Mouse (Mus musculus) heart, embryonic 16.5 days (tissue): ENCODE results near the gene Crygd. TPM values are rescaled to one million over a fixed set of nuclear protein-coding genes. Genes with fewer than 3 reads are reported as not detected.

Source experiments
- ATAC-seq: fragments of 200-750 bp; cut with Nextera tagmentation; replicated peaks from 2 replicates; pipeline ENCODE4 v1.8.0; 2017; ENCODE audit warnings: moderate number of reproducible peaks; ENCODE audit not compliant: insufficient read depth, low FRiP score; ENCODE audit errors: extremely low read depth
- H3K27ac ChIP-seq: fragments of 300-500 bp; sonication (generic); 2 replicates; pipeline ENCODE4 v1.5.1; 2014; ENCODE audit warnings: mild to moderate bottlenecking, low read length, control low read depth, moderate library complexity
- H3K27me3 ChIP-seq: fragments of 300-500 bp; sonication (generic); 2 replicates; pipeline ENCODE4 v1.6.1; 2014; ENCODE audit warnings: low read length, mixed read lengths; ENCODE audit not compliant: control insufficient read depth, insufficient read depth
- H3K36me3 ChIP-seq: fragments of 300-500 bp; sonication (generic); 2 replicates; pipeline ENCODE4 v1.6.1; 2014; ENCODE audit not compliant: control insufficient read depth, insufficient read depth
- H3K4me1 ChIP-seq: fragments of 300-500 bp; sonication (generic); 2 replicates; pipeline ENCODE4 v1.6.1; 2014; ENCODE audit warnings: low read length, mixed read lengths; ENCODE audit not compliant: control insufficient read depth, insufficient read depth
- H3K4me2 ChIP-seq: fragments of 300-500 bp; sonication (generic); 2 replicates; pipeline ENCODE4 v1.6.1; 2014; ENCODE audit warnings: low read depth, mild to moderate bottlenecking, control low read depth, low read length
- H3K4me3 ChIP-seq: fragments of 300-500 bp; sonication (generic); 2 replicates; pipeline ENCODE4 v1.5.1; 2014; ENCODE audit warnings: mild to moderate bottlenecking, control low read depth, low read length
- H3K9ac ChIP-seq: fragments of 300-500 bp; sonication (generic); 2 replicates; pipeline ENCODE4 v1.6.1; 2014; ENCODE audit warnings: low read length, control low read depth
- H3K9me3 ChIP-seq: fragments of 300-500 bp; sonication (generic); replicated peaks from 2 replicates; pipeline ENCODE4 v1.6.1; 2016; ENCODE audit warnings: low read length; ENCODE audit not compliant: control insufficient read depth
- WGBS: fragments of 180-500 bp; shearing (Covaris S2); extraction: QIAGEN DNeasy Blood & Tissue Kit; methylation state at CpG from one replicate; pipeline ENCODE4 v1.1.7; 2014; 5-methylcytosine and 5-hydroxymethylcytosine counted together
- polyA plus RNA-seq: library from polyadenylated mRNA; unstranded; fragments of >200 nt; fragmentation: Nextera tagmentation; extraction: Ambion mirVana; gene quantifications from 2 replicates; pipeline ENCODE4 v1.2.1, GENCODE M21; 2015

Gene Crygd
- polyA plus RNA-seq, 1 experiment from 2014 or later = not detected

GRCm38 (mm10) chr1:65035513-65035912 is 27.7 kb downstream of the Crygd start:
- no peak for ATAC-seq
- H3K27ac ChIP-seq = no peak overlapping the region

GRCm38 (mm10) chr1:65032641-65033040 is 30.6 kb downstream of the Crygd start, which contains the start of gene Akr1cl:
Gene Akr1cl (minus strand): TSS chr1:65032759.
- no peak within 1 kb of the TSS for H3K4me3 ChIP-seq
- no peak within 1 kb of the TSS for H3K27ac ChIP-seq
- no peaks in the 10 kb centered on the region for H3K4me1 ChIP-seq
- H3K4me2 ChIP-seq = no peak within 1 kb of the TSS
- no peak for ATAC-seq
- no peaks in the 10 kb centered on the region for H3K27me3 ChIP-seq
- H3K9ac ChIP-seq = no peak within 1 kb of the TSS
- H3K36me3 ChIP-seq = no peaks in the 10 kb centered on the region
- no peaks in the 10 kb centered on the region for H3K9me3 ChIP-seq

More at GRCm38 (mm10) chr1:65035513-65035912, 27.7 kb downstream of the Crygd start:
- no peaks in the 10 kb centered on the region for H3K4me1 ChIP-seq
- WGBS = 35% methylated on average over 3 of the region's 3 CpGs
- H3K9me3 ChIP-seq = no peaks in the 10 kb centered on the region
- no peaks in the 10 kb centered on the region for H3K27me3 ChIP-seq
- H3K9ac ChIP-seq = no peak overlapping the region
- H3K4me3 ChIP-seq = no peak overlapping the region
- no peaks in the 10 kb centered on the region for H3K36me3 ChIP-seq
- H3K4me2 ChIP-seq = no peak overlapping the region

- no peak overlapping the region for H3K27ac ChIP-seq
These were observed 35.0 kb downstream of the Crygd start for GRCm38 (mm10) chr1:65028206-65028605.

GRCm38 (mm10) chr1:65012726-65013125 is 50.5 kb downstream of the Crygd start:
- H3K4me3 ChIP-seq = no peak overlapping the region
- no peaks in the 10 kb centered on the region for H3K4me1 ChIP-seq
- WGBS = 82% methylated on average over 4 of the region's 4 CpGs
- no peak overlapping the region for H3K9ac ChIP-seq
- H3K36me3 ChIP-seq = no peaks in the 10 kb centered on the region
- no peak overlapping the region for H3K27ac ChIP-seq
- H3K27me3 ChIP-seq = no peaks in the 10 kb centered on the region
- H3K4me2 ChIP-seq = no peak overlapping the region
- H3K9me3 ChIP-seq = no peaks in the 10 kb centered on the region
- no peak for ATAC-seq

More at GRCm38 (mm10) chr1:65028206-65028605, 35.0 kb downstream of the Crygd start:
- Histone ChIP-seq H3K4me2 (no peak overlapping the region), H3K27me3 (no peaks in the 10 kb centered on the region), H3K4me1 (no peaks in the 10 kb centered on the region), H3K4me3 (no peak overlapping the region), H3K9me3 (no peaks in the 10 kb centered on the region), H3K36me3 (no peaks in the 10 kb centered on the region), H3K9ac (no peak overlapping the region)
- no peak for ATAC-seq
- 60% methylated on average over 9 of the region's 9 CpGs for WGBS

Other genes with a start within 250 kb of the Crygd start
- gene Plekhm3, start 106.6 kb downstream of the Crygd start, polyA plus RNA-seq = 6.8 and 7.2 TPM in 2 replicates
- 0.32 and 0.97 TPM in 2 replicates for gene Akr1cl, start 30.7 kb downstream of the Crygd start, polyA plus RNA-seq
- not detected in 2 replicates for gene Cryge, start 12.3 kb downstream of the Crygd start, polyA plus RNA-seq
- not detected in 2 replicates for gene Crygc, start 10.2 kb upstream of the Crygd start, polyA plus RNA-seq
- 0.32 and 0.66 TPM in 2 replicates for gene Crygb, start 18.8 kb upstream of the Crygd start, polyA plus RNA-seq
- gene Cryga, start 39.9 kb upstream of the Crygd start, polyA plus RNA-seq = not detected in 2 replicates
- gene Gm28845, start 56.1 kb upstream of the Crygd start, polyA plus RNA-seq = not detected in 2 replicates
- 0.40 and 0.42 TPM in 2 replicates for gene D630023F18Rik, start 59.8 kb upstream of the Crygd start, polyA plus RNA-seq
- 65.2 and 65.4 TPM in 2 replicates for gene Idh1, start 123.0 kb upstream of the Crygd start, polyA plus RNA-seq
- gene Pikfyve, start 123.2 kb upstream of the Crygd start, polyA plus RNA-seq = 5.5 and 6.3 TPM in 2 replicates
- gene Pth2r, start 218.6 kb upstream of the Crygd start, polyA plus RNA-seq = not detected in 2 replicates